ENCODE assay signal across 9 mouse cellular contexts in the genomic region with DNA sequence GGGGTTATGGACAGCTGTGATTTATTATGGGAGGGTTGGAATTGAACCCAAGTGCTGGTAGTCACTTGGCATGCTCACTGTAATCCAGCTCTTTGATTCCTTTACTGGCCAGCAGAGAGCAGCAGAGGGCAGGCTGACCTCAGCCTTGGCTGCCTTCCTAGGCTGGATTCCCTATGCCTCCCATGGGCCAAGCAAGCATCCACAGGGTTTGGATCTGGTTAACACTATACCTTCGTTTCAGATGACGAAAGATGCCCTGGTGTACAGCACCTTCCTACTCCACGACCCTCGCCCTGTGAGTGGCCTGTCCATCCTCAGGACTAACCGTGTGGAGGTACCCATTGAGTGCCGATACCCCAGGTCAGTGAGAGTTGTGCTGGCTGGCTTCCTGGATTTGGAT. TPM values are rescaled to one million over a fixed set of nuclear protein-coding genes. Genes with fewer than 3 reads are reported as not detected.
DNase-seq lines count a peak whose midpoint lies in the region; ATAC-seq and TF ChIP-seq lines count a peak whose summit lies in the region.
"Had no signal": no experiment of that assay in that cellular context is flagged by ENCODE, and none has a peak within 500 bp of the region (broad histone marks: within the 10 kb centered on the region; RNA-seq: fewer than 3 reads in every experiment).

No protein-coding gene starts in this region.

- no peaks in the 10 kb centered on the region for H3K27me3 ChIP-seq in midbrain, embryonic 11.5 days (ENCODE audit: control insufficient read depth, insufficient read depth, low read length)
- H3K27me3 ChIP-seq in midbrain, embryonic 13.5 days: no peaks in the 10 kb centered on the region
- no peaks in the 10 kb centered on the region for H3K27me3 ChIP-seq in kidney, postnatal 0 days (ENCODE audit: insufficient read depth, low read length)

- no peak overlapping the region for H3K4me2 ChIP-seq in midbrain, embryonic 11.5 days
- no peak overlapping the region for H3K4me2 ChIP-seq in midbrain, embryonic 13.5 days (replicated peaks)
- H3K4me2 ChIP-seq in kidney, postnatal 0 days (ENCODE audit: low read length): no peak overlapping the region

- no peak overlapping the region for H3K27ac ChIP-seq in midbrain, embryonic 11.5 days (ENCODE audit: low read depth, low read length)
- H3K27ac ChIP-seq in midbrain, embryonic 13.5 days: no peak overlapping the region
- no peak overlapping the region for H3K27ac ChIP-seq in kidney, postnatal 0 days

- WGBS in midbrain, embryonic 11.5 days: 41% methylated on average over 6 of the region's 6 CpGs
- WGBS in midbrain, embryonic 13.5 days: 35% methylated on average over 6 of the region's 6 CpGs
- WGBS in kidney, postnatal 0 days: 29% methylated on average over 6 of the region's 6 CpGs

- H3K4me1 ChIP-seq in midbrain, embryonic 11.5 days (ENCODE audit: control insufficient read depth, insufficient read depth, low read length): no peaks in the 10 kb centered on the region
- no peaks in the 10 kb centered on the region for H3K4me1 ChIP-seq in midbrain, embryonic 13.5 days (replicated peaks)
- no peaks in the 10 kb centered on the region for H3K4me1 ChIP-seq in kidney, postnatal 0 days (replicated peaks; ENCODE audit: insufficient read depth, low read length)

- no peak overlapping the region for H3K4me3 ChIP-seq in midbrain, embryonic 11.5 days (ENCODE audit: low read depth, low read length)
- no peak overlapping the region for H3K4me3 ChIP-seq in midbrain, embryonic 13.5 days (replicated peaks)
- H3K4me3 ChIP-seq in kidney, postnatal 0 days (replicated peaks; ENCODE audit: low read depth, low read length): no peak overlapping the region

- peak; percentile 90 for TF ChIP-seq CTCF in kidney, postnatal 0 days (IDR thresholded peaks at IDR 0.05; ENCODE audit: low read depth)

- H3K9ac ChIP-seq in midbrain, embryonic 11.5 days (ENCODE audit: low read length): no peak overlapping the region
- no peak overlapping the region for H3K9ac ChIP-seq in midbrain, embryonic 13.5 days (replicated peaks)
- H3K9ac ChIP-seq in kidney, postnatal 0 days (ENCODE audit: low read depth, low read length): no peak overlapping the region

- H3K9me3 ChIP-seq in midbrain, embryonic 11.5 days (ENCODE audit: control insufficient read depth, low read length): no peaks in the 10 kb centered on the region
- H3K9me3 ChIP-seq in midbrain, embryonic 13.5 days: no peaks in the 10 kb centered on the region
- no peaks in the 10 kb centered on the region for H3K9me3 ChIP-seq in kidney, postnatal 0 days (replicated peaks; ENCODE audit: low read length)

- no peaks in the 10 kb centered on the region for H3K36me3 ChIP-seq in midbrain, embryonic 11.5 days (ENCODE audit: control insufficient read depth, insufficient read depth, low read length)
- H3K36me3 ChIP-seq in midbrain, embryonic 13.5 days: no peaks in the 10 kb centered on the region
- H3K36me3 ChIP-seq in kidney, postnatal 0 days (ENCODE audit: insufficient read depth, low read length): no peaks in the 10 kb centered on the region

- DNase-seq in midbrain, embryonic 11.5 days (ENCODE audit: low spot score, missing footprints): peak; percentile 96
- peak; percentile 89 for DNase-seq in MN1 (ENCODE audit: low spot score)
- peak; percentile 76 for DNase-seq in cerebellum, adult 8-10 months
- peak; percentile 87 for DNase-seq in kidney, postnatal 0 days (ENCODE audit: low spot score)
- DNase-seq in left cerebral cortex, adult 8-10 months (ENCODE audit: low spot score in 2 of 2): no peak

- ATAC-seq in midbrain, embryonic 11.5 days (ENCODE audit: low FRiP score): no peak
- no peak for ATAC-seq in midbrain, embryonic 13.5 days
- ATAC-seq in granulocyte monocyte progenitor cell, adult 5-6 weeks (replicated peaks; ENCODE audit: poor library complexity, severe bottlenecking): peak; percentile 90
- 0 out of 2 replicates have a peak, but pooled peaks have one; percentile 17 for ATAC-seq in kidney, postnatal 0 days (replicated peaks; ENCODE audit: low FRiP score, low read depth)
- peak; percentile 91; the same call in 1 of the 2 replicates for ATAC-seq in monocyte, adult 5-6 weeks (replicated peaks; ENCODE audit: insufficient number of reproducible peaks, low FRiP score, low TSS enrichment, poor library complexity, severe bottlenecking)

RNA-seq across cellular contexts. Expression of a gene that starts 2.5 kb away (rescaled TPM):
- polyA plus RNA-seq in midbrain, embryonic 11.5 days (2014; fragmentation: Nextera tagmentation; extraction: Ambion mirVana): not detected in 2 replicates
- 0.24 TPM in 1 of 2 replicates, not detected in the other for polyA plus RNA-seq in midbrain, embryonic 13.5 days (2015; fragmentation: Nextera tagmentation; extraction: Ambion mirVana)
- total RNA-seq in granulocyte monocyte progenitor cell, adult 5-6 weeks (2014; fragmentation: Nextera tagmentation): not detected in 2 replicates
- not detected in 2 replicates for total RNA-seq in granulocyte monocyte progenitor cell, adult 5-6 weeks (2017)
- polyA plus RNA-seq in kidney, postnatal 0 days (2015; fragmentation: Nextera tagmentation; extraction: Ambion mirVana): 0.13 and 0.16 TPM in 2 replicates
- not detected in 3 replicates for total RNA-seq in monocyte, adult 5-6 weeks (2017)
- not detected for total RNA-seq in left cerebral cortex, adult 8-10 months (2022)

RNA-seq across cellular contexts. Expression of a gene that starts 8.1 kb away (rescaled TPM):
- 0.68 and 0.86 TPM in 2 replicates for polyA plus RNA-seq in midbrain, embryonic 11.5 days (2014; fragmentation: Nextera tagmentation; extraction: Ambion mirVana)
- 1.0 and 1.4 TPM in 2 replicates for polyA plus RNA-seq in midbrain, embryonic 13.5 days (2015; fragmentation: Nextera tagmentation; extraction: Ambion mirVana)
- total RNA-seq in granulocyte monocyte progenitor cell, adult 5-6 weeks (2014; fragmentation: Nextera tagmentation): 1.8 and 5.0 TPM in 2 replicates
- total RNA-seq in granulocyte monocyte progenitor cell, adult 5-6 weeks (2017): 0.90 TPM in 1 of 2 replicates, not detected in the other
- 6.7 and 7.5 TPM in 2 replicates for polyA plus RNA-seq in kidney, postnatal 0 days (2015; fragmentation: Nextera tagmentation; extraction: Ambion mirVana)
- total RNA-seq in monocyte, adult 5-6 weeks (2017): 1.5 to 1.9 TPM in 2 of 3 replicates, not detected in the other
- 1 to 10 TPM; 1.3 to 2.8 (median 2.0) TPM for total RNA-seq in left cerebral cortex, adult 8-10 months (2022)

RNA-seq across cellular contexts. Expression of a gene that starts 12.2 kb away (rescaled TPM):
- 23.2 and 29.6 TPM in 2 replicates for polyA plus RNA-seq in midbrain, embryonic 11.5 days (2014; fragmentation: Nextera tagmentation; extraction: Ambion mirVana)
- 28.5 and 28.8 TPM in 2 replicates for polyA plus RNA-seq in midbrain, embryonic 13.5 days (2015; fragmentation: Nextera tagmentation; extraction: Ambion mirVana)
- 17.1 and 20.2 TPM in 2 replicates for total RNA-seq in granulocyte monocyte progenitor cell, adult 5-6 weeks (2014; fragmentation: Nextera tagmentation)
- 6.4 and 8.1 TPM in 2 replicates for total RNA-seq in granulocyte monocyte progenitor cell, adult 5-6 weeks (2017)
- polyA plus RNA-seq in kidney, postnatal 0 days (2015; fragmentation: Nextera tagmentation; extraction: Ambion mirVana): 21.8 and 22.7 TPM in 2 replicates
- total RNA-seq in monocyte, adult 5-6 weeks (2017): 5.4 to 11.2 TPM (median 6.8 TPM) in 3 replicates
- 10 to 100 TPM in 1 of 4 experiments, 1 to 10 TPM in 3; 7.5 to 11.3 (median 9.6) TPM for total RNA-seq in left cerebral cortex, adult 8-10 months (2022)

RNA-seq across cellular contexts. Expression of a gene that starts 48.0 kb away (rescaled TPM):
- 182 and 188 TPM in 2 replicates for polyA plus RNA-seq in midbrain, embryonic 11.5 days (2014; fragmentation: Nextera tagmentation; extraction: Ambion mirVana)
- polyA plus RNA-seq in midbrain, embryonic 13.5 days (2015; fragmentation: Nextera tagmentation; extraction: Ambion mirVana): 627 and 632 TPM in 2 replicates
- total RNA-seq in granulocyte monocyte progenitor cell, adult 5-6 weeks (2014; fragmentation: Nextera tagmentation): 97.2 and 120 TPM in 2 replicates
- 92.2 and 107 TPM in 2 replicates for total RNA-seq in granulocyte monocyte progenitor cell, adult 5-6 weeks (2017)
- polyA plus RNA-seq in kidney, postnatal 0 days (2015; fragmentation: Nextera tagmentation; extraction: Ambion mirVana): 89.4 and 105 TPM in 2 replicates
- total RNA-seq in monocyte, adult 5-6 weeks (2017): 86.4 to 119 TPM (median 100 TPM) in 3 replicates
- 1,000 to 10,000 TPM; 1,072 to 1,089 (median 1,074) TPM for total RNA-seq in left cerebral cortex, adult 8-10 months (2022)

RNA-seq across cellular contexts. Expression of a gene that starts 55.9 kb away (rescaled TPM):
- not detected in 2 replicates for polyA plus RNA-seq in midbrain, embryonic 11.5 days (2014; fragmentation: Nextera tagmentation; extraction: Ambion mirVana)
- 0.05 TPM in 1 of 2 replicates, not detected in the other for polyA plus RNA-seq in midbrain, embryonic 13.5 days (2015; fragmentation: Nextera tagmentation; extraction: Ambion mirVana)
- total RNA-seq in granulocyte monocyte progenitor cell, adult 5-6 weeks (2014; fragmentation: Nextera tagmentation): not detected in 2 replicates
- total RNA-seq in granulocyte monocyte progenitor cell, adult 5-6 weeks (2017): 0.04 TPM in 1 of 2 replicates, not detected in the other
- polyA plus RNA-seq in kidney, postnatal 0 days (2015; fragmentation: Nextera tagmentation; extraction: Ambion mirVana): 5.1 and 6.0 TPM in 2 replicates
- not detected in 3 replicates for total RNA-seq in monocyte, adult 5-6 weeks (2017)
- not detected for total RNA-seq in left cerebral cortex, adult 8-10 months (2022)
- polyA plus RNA-seq: frontal cortex, adult 2 months had no signal

Comparison
In these comparisons a context has a peak if more than half of its experiments do, and no peak if none do; other contexts are left out.
1. ATAC-seq: peak in granulocyte monocyte progenitor cell, adult 5-6 weeks (single experiment), kidney, postnatal 0 days (single experiment) and monocyte, adult 5-6 weeks (single experiment); none in midbrain, embryonic 11.5 days (single experiment) and midbrain, embryonic 13.5 days (single experiment).
2. DNase-seq: peak in midbrain, embryonic 11.5 days (single experiment), MN1 (single experiment), cerebellum, adult 8-10 months (single experiment) and kidney, postnatal 0 days (single experiment); none in left cerebral cortex, adult 8-10 months (0 of 2).